Mouse (Mus musculus) olfactory bulb, adult 2 months (tissue): ENCODE data around the gene Vars.

Experiments
- CTCF ChIP-seq: fragments of 200-500 bp; IDR thresholded peaks from 2 replicates; pipeline ENCODE4 v1.5.1; 2012; ENCODE audit warnings: low read depth, mild to moderate bottlenecking, low read length, moderate library complexity; ENCODE audit not compliant: insufficient read depth
- POLR2A ChIP-seq: fragments of 200-500 bp; IDR thresholded peaks from 2 replicates; pipeline ENCODE4 v1.6.1; 2012; ENCODE audit warnings: mild to moderate bottlenecking, low read depth, low read length, moderate library complexity; ENCODE audit not compliant: insufficient read depth

DNA sequence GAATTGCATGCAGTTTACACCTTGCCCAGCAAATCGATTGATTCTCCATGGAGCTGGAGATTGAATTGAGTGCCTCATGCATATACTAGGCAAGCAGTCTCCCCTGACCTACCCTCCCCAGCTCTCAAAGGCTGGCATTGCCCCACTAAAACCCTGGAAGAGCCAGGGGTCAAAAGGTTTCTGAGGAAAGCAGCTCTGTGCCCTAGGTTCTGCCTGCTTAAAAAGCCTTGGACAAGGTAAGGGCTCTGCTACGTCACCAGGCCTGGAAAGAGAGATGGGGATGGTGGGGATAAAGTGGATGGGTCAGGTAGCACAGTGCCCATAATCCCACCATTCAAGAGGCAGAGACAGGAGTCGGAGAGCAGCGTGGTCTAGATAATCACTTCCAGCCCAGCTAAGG lies 46.0 kb upstream of the Vars start:
- TF ChIP-seq POLR2A (no peak), CTCF (no peak)
